Mouse (Mus musculus) E14TG2a.4 (cell line): ENCODE results near the gene Setd5.

ENCODE experiments used
- CTCF ChIP-seq: conservative IDR thresholded peaks from 2 replicates; pipeline ENCODE4 v1.5.1; 2014; ENCODE audit warnings: low read length
- NANOG ChIP-seq: IDR thresholded peaks from 2 replicates; pipeline ENCODE4 v1.6.1; 2014; ENCODE audit warnings: borderline replicate concordance, low read length, mixed read lengths
- POU5F1 ChIP-seq: IDR thresholded peaks from 2 replicates; pipeline ENCODE4 v1.6.1; 2014; ENCODE audit warnings: low read length, borderline replicate concordance

DNA sequence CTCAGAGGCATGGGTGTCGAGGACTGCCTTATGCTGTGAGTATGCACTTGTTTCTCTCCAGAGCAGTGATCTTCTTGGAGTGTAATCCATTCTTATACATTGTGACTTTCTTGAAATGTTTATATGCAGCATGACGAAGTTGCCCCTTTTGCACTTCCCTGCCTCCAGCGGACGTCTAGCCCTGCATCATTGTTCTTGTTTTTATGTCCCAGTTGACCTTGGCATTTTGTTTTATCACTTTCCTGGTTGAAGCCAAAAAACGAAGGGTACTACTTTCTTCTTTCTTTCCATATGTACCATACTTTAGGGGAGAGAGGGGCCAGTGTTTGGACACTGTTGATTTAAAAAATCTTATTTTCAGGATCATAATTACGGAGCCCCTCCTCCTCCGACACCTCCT lies 32.8 kb downstream of the Setd5 start:
- TF ChIP-seq CTCF (no peak), NANOG (no peak), POU5F1 (no peak)
